Mouse (Mus musculus): Measurements from ENCODE around the gene Ankrd44. TPM values are rescaled to one million over a fixed set of nuclear protein-coding genes. Genes with fewer than 3 reads are reported as not detected.
"Not testable (repeated sequence)": the region's sequence is repeated elsewhere in the genome, so short reads cannot be mapped to it uniquely, and the experiment has no call there.

Gene Ankrd44
- 20.3 and 23.0 TPM in 2 replicates for polyA plus RNA-seq (2015; fragmentation: Nextera tagmentation; extraction: Ambion mirVana)

- H3K27ac ChIP-seq = peak within 1 kb of the TSS; percentile 88
- peaks cover 48% of the 10 kb centered on the region for H3K4me1 ChIP-seq
- H3K9me3 ChIP-seq = no peaks in the 10 kb centered on the region
- H3K4me3 ChIP-seq = peak within 1 kb of the TSS; percentile 88
- H3K4me2 ChIP-seq (replicated peaks) = peak within 1 kb of the TSS; percentile 78
- H3K27me3 ChIP-seq = no peaks in the 10 kb centered on the region
- no peaks in the 10 kb centered on the region for H3K36me3 ChIP-seq
- under 1% methylated on average over 84 of the region's 94 CpGs for WGBS
- peak; percentile 87 for ATAC-seq (ENCODE audit: low FRiP score, low read depth)
- H3K9ac ChIP-seq = peak within 1 kb of the TSS; percentile 93
Observed at GRCm38 (mm10) chr1:54925971-54926771, at the start of gene Ankrd44. Gene Ankrd44 (minus strand): TSS chr1:54926387.

GRCm38 (mm10) chr1:54971687-54972404 lies 45.7 kb upstream of the Ankrd44 start:
- Histone ChIP-seq H3K4me3 (no peak overlapping the region), H3K27me3 (no peaks in the 10 kb centered on the region), H3K27ac (peak overlapping the region; percentile 69), H3K36me3 (no peaks in the 10 kb centered on the region), H3K4me1 (peaks cover 19% of the 10 kb centered on the region), H3K9me3 (no peaks in the 10 kb centered on the region; the same call in 1 of the 2 replicates), H3K4me2 (replicated peaks) (no peak overlapping the region; the same call in 1 of the 2 replicates), H3K9ac (no peak overlapping the region)
- peak; percentile 71 for ATAC-seq (ENCODE audit: low FRiP score, low read depth)
- WGBS = 33% methylated on average over 5 of the region's 5 CpGs

GRCm38 (mm10) chr1:54966858-54967257 lies 40.7 kb upstream of the Ankrd44 start:
- no peak overlapping the region for H3K27ac ChIP-seq
- no peak overlapping the region for H3K4me2 ChIP-seq (replicated peaks)
- no peaks in the 10 kb centered on the region; the same call in 1 of the 2 replicates for H3K9me3 ChIP-seq
- no peaks in the 10 kb centered on the region for H3K36me3 ChIP-seq
- H3K9ac ChIP-seq = no peak overlapping the region
- WGBS = 89% methylated on average over 3 of the region's 3 CpGs
- H3K4me1 ChIP-seq = peaks cover 30% of the 10 kb centered on the region
- no peak overlapping the region for H3K4me3 ChIP-seq
- H3K27me3 ChIP-seq = no peaks in the 10 kb centered on the region
- no peak for ATAC-seq (ENCODE audit: low FRiP score, low read depth)

DNA sequence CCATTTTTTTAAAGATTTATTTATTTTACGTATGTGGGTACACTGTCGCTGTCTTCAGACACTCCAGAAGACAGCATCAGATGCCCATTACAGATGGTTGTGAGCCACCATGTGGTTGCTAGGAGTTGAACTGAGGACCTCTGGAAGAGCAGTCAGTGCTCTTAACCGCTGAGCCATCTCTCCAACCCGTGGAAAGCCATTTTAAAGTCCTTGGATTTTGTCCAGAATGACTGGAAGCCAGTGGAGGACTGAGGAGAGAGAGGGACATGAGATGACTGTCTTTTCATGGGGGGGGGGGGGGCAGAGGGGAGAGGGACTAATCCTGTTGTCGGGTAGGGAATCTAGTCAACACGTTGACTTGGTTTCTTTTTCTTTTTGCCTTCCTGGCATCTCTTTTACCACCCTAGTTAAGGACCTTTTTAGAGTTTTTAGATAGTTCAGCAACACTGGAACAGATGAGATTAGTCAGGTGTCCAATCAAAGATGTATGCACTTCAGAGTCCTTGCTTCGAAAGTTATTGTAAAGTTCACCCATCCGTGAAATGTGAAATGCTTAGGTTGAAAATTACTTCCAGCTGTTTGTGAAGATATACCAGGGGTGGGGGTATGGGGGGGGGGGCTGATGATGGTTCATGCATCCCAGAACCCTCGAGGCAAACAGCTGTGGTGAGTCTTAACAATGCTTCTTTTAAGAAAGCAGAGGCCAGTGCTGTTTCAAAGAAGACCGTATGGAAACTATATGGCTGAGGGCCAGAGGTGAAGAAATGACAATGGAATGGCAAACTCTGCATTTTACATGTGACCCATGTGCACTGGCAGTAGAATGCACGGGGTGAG lies 39.2 kb upstream of the Ankrd44 start:
- Histone ChIP-seq H3K4me2 (replicated peaks) (no peak overlapping the region), H3K4me3 (no peak overlapping the region), H3K9ac (no peak overlapping the region), H3K27ac (peak overlapping the region; percentile 55; the same call in 1 of the 2 replicates), H3K27me3 (no peaks in the 10 kb centered on the region), H3K9me3 (no peaks in the 10 kb centered on the region; the same call in 1 of the 2 replicates), H3K36me3 (no peaks in the 10 kb centered on the region), H3K4me1 (peaks cover 25% of the 10 kb centered on the region)
- 40% methylated on average over 11 of the region's 11 CpGs for WGBS
- peak; percentile 70 for ATAC-seq (ENCODE audit: low FRiP score, low read depth)

DNA sequence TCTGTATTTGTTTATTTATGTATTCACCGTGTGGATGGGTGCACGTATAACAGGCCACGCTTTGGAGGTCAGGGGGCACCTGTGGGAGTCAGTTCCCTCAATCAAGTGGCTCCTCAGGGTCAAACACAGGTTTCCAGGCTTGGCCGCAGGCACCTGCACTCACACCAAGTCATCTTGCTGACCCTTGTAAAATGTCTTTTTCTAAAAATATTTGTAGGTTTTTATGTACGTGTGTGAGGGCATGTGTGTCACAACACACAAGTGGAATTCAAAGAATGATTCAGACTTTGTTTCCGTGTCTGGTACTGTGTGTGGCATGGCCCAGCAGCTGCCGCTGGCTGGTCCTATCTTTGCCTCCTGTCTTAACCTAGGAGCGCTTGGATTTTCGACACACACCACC lies 35.5 kb upstream of the Ankrd44 start:
- H3K9ac ChIP-seq = no peak overlapping the region
- H3K9me3 ChIP-seq = no peaks in the 10 kb centered on the region
- no peak overlapping the region for H3K27ac ChIP-seq
- no peaks in the 10 kb centered on the region for H3K36me3 ChIP-seq
- H3K4me1 ChIP-seq = peaks cover 20% of the 10 kb centered on the region
- WGBS = 71% methylated on average over 9 of the region's 9 CpGs
- H3K4me2 ChIP-seq (replicated peaks) = no peak overlapping the region
- ATAC-seq (ENCODE audit: low FRiP score, low read depth) = no peak
- H3K27me3 ChIP-seq = no peaks in the 10 kb centered on the region
- H3K4me3 ChIP-seq = no peak overlapping the region

GRCm38 (mm10) chr1:54960613-54961165 lies 34.5 kb upstream of the Ankrd44 start:
- Histone ChIP-seq H3K9ac (no peak overlapping the region), H3K27ac (no peak overlapping the region), H3K27me3 (no peaks in the 10 kb centered on the region), H3K36me3 (no peaks in the 10 kb centered on the region), H3K4me3 (no peak overlapping the region), H3K4me1 (peaks cover 14% of the 10 kb centered on the region), H3K4me2 (replicated peaks) (no peak overlapping the region), H3K9me3 (no peaks in the 10 kb centered on the region)
- no peak for ATAC-seq (ENCODE audit: low FRiP score, low read depth)
- 33% methylated on average over 9 of the region's 9 CpGs for WGBS

- ATAC-seq (ENCODE audit: low FRiP score, low read depth) = no peak
- H3K27me3 ChIP-seq = no peaks in the 10 kb centered on the region
Observed at GRCm38 (mm10) chr1:54958525-54958924, 32.3 kb upstream of the Ankrd44 start.

DNA sequence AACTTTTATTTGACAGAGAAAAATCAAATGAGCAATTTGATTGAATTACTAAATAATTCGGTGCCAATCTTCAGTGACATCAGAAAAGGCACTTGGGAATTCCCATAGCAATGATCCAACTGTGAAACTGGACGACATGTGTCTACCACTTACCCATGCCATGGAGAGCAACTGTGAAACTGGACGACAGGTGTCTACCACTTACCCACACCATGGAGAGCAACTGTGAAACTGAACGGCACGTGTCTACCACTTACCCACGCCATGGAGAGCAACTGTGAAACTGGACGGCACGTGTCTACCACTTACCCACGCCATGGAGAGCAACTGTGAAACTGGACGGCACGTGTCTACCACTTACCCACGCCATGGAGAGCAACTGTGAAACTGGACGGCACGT lies 30.8 kb upstream of the Ankrd44 start:
- H3K4me1 ChIP-seq; H3K27me3 ChIP-seq; H3K9me3 ChIP-seq; ATAC-seq (ENCODE audit: low FRiP score, low read depth); H3K4me3 ChIP-seq; H3K36me3 ChIP-seq; H3K27ac ChIP-seq; H3K9ac ChIP-seq; H3K4me2 ChIP-seq (replicated peaks): not testable (repeated sequence)
- 87% methylated on average over 14 of the region's 14 CpGs for WGBS

More at GRCm38 (mm10) chr1:54958525-54958924, 32.3 kb upstream of the Ankrd44 start:
- H3K4me3 ChIP-seq = no peak overlapping the region
- H3K27ac ChIP-seq = no peak overlapping the region
- no peaks in the 10 kb centered on the region for H3K9me3 ChIP-seq
- WGBS = 79% methylated on average over 3 of the region's 3 CpGs
- H3K4me1 ChIP-seq = peaks cover 3% of the 10 kb centered on the region; the same call in 1 of the 2 replicates
- no peak overlapping the region for H3K9ac ChIP-seq
- no peaks in the 10 kb centered on the region for H3K36me3 ChIP-seq
- H3K4me2 ChIP-seq (replicated peaks) = no peak overlapping the region

GRCm38 (mm10) chr1:54954856-54955255 lies 28.7 kb upstream of the Ankrd44 start:
- no peaks in the 10 kb centered on the region for H3K9me3 ChIP-seq
- 72% methylated on average over 4 of the region's 4 CpGs for WGBS
- ATAC-seq (ENCODE audit: low FRiP score, low read depth) = no peak

DNA sequence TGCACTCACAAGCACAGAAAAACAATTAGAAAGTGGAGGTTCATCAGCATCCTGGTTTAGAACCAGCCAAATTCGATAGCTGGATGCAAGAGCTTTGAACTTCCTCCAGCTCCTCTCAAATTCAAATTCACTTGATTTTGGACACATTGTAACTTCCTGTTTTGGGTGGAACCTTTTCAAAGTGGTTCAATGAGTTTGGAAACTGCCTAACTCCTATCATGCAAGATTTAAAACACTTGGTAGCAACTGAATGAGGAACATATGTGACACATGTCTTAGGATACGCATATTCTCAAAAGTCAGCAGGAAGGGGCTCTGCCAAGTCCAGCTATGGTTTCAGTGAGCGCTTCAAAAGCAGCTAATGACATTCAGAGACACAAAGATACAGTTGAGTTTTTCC lies 18.5 kb upstream of the Ankrd44 start:
- H3K9ac ChIP-seq = no peak overlapping the region
- no peak overlapping the region for H3K27ac ChIP-seq
- WGBS = 54% methylated on average over 3 of the region's 3 CpGs
- no peak overlapping the region for H3K4me2 ChIP-seq (replicated peaks)
- ATAC-seq (ENCODE audit: low FRiP score, low read depth) = no peak
- H3K9me3 ChIP-seq = no peaks in the 10 kb centered on the region
- no peaks in the 10 kb centered on the region for H3K4me1 ChIP-seq
- no peaks in the 10 kb centered on the region for H3K27me3 ChIP-seq
- H3K4me3 ChIP-seq = no peak overlapping the region
- H3K36me3 ChIP-seq = no peaks in the 10 kb centered on the region

More at GRCm38 (mm10) chr1:54954856-54955255, 28.7 kb upstream of the Ankrd44 start:
- H3K27ac ChIP-seq = no peak overlapping the region
- H3K4me2 ChIP-seq (replicated peaks) = no peak overlapping the region
- no peaks in the 10 kb centered on the region for H3K27me3 ChIP-seq
- H3K36me3 ChIP-seq = no peaks in the 10 kb centered on the region
- no peak overlapping the region for H3K4me3 ChIP-seq
- H3K4me1 ChIP-seq = peaks cover 4% of the 10 kb centered on the region; the same call in 1 of the 2 replicates
- H3K9ac ChIP-seq = no peak overlapping the region

DNA sequence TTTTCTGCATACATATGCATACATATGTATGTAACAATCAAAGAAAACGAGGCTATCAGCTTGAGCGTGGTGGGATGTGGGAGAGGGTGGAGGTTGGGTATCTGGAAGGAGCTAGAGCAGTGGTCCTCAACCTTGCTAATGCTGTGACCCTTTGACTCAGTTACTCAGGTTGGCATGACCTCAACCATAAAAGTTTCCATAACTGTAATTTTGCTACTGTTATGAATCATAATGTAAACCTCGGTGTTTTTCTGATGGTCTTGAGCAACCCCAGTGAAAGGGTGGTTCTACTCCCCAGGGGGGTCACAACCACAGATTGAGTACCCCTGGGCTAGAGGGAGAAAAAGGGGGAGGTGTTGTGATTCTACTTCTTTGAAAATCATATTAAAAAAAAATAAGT lies 9.3 kb upstream of the Ankrd44 start:
- 88% methylated on average over 3 of the region's 3 CpGs for WGBS
- H3K27me3 ChIP-seq = no peaks in the 10 kb centered on the region
- no peaks in the 10 kb centered on the region for H3K36me3 ChIP-seq
- H3K27ac ChIP-seq = no peak overlapping the region
- no peak overlapping the region for H3K4me3 ChIP-seq
- H3K4me2 ChIP-seq (replicated peaks) = no peak overlapping the region
- no peak overlapping the region for H3K9ac ChIP-seq
- H3K4me1 ChIP-seq = peaks cover 14% of the 10 kb centered on the region
- H3K9me3 ChIP-seq = no peaks in the 10 kb centered on the region
- ATAC-seq (ENCODE audit: low FRiP score, low read depth) = no peak
